Mouse (Mus musculus): Measurements from ENCODE around the gene Arhgef12. TPM values are rescaled to one million over a fixed set of nuclear protein-coding genes. Genes with fewer than 3 reads are reported as not detected.

Gene Arhgef12
- polyA plus RNA-seq (2017; shearing (Covaris generic)) = 10 to 100 TPM in 1 of 2 experiments, 1 to 10 TPM in 1; 6.4 to 17.0 TPM

DNA sequence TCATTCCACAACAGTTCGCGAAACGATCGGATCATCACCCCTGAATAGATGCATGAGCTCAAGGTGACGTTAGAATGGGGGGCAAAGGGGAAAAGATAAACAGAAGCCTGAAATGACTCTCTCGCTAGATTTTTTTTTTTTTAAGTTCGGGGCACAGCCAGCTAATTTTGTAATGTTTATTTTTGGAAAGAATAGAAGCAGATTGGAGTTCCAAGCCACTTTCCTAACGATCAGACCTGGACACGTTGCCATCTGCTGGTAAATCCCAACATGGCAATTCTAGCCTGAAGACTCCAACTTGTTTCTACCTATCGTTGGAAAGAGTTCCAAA is at the start of gene Arhgef12:
TSS of gene Arhgef12 (minus strand) at position 53 of the 331 bp plus-strand sequence.

DNA sequence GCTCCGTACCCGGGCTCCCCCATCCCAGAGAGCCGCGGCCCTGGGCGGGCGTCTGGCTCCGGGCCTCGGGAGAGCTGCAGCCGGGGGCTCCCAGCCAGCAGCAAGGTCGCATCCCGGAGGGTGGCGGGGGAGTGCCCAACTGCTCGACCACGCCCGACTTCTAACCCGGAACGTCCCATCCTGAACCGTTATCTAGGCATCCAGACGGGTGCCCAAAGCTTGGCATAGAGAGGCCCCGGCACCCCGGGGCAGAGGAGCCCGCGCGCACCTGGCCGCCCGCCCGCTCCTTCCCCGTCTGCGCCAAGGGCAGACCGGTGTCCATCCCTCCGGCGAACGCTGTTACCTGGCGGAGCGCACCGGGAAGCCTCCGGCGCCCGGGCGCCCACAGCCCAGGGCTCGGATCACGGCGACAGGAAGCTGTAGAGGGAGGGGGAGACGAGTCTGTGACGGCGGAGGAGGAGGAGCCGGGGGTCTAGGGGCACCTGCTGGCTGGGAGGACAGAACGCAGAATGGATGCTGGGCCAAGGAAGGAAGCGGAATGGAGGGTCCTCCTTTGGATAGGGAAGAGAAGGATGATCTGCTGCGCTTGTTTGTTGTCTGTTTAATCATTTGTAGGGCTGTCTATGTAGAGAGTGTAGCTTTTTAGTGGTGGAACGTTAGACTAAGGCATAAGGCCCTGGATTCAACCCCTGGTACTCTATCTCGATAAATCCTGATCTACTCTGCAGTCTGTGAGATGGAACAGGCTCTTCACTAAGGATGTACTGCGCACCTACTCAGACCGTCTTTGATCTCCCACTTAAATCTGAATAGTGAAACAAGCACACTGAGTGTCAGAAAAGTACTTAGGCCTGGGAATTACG is 9.3 kb upstream of the Arhgef12 start, which contains the start of gene Tmem136:
TSS of gene Tmem136 (minus strand) at position 437 of the 863 bp plus-strand sequence.

DNA sequence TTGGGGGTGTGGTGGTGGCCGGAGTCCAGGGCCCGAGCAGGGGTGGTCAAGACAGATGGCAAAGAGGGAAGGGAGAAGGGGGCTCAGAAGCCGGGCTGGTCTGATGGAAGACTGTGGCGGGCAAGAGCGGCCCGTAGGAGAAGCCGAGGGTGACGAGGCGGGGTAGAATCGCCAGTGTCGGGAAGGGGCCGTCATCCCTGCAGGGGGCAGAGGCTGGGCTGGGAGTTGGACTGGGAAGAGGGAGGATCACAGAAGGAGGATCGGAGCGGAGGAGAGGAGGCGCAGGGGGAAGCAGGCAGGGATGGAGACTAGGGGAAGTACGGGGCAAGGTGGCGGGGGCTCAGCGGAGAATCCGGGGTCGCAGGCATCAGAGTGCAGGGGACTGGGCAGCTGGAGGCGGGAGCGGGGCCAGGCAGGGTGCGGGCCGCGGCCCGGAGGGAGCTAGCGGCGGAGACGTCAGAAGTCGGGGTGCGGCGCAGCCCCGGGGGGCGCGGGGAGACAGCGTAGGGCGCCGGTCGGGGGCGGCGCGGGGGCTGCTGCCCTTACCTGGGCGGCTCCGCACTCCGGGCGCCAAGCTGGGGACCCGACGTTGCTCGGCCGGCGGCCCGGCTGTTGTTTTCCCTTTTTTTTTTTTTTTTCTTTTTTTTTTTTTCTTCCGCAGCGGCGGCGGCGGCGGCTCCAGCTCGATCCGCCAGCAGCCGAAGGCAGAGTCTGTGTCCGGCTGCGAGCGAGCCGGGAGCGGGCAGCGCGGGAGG is 163.1 kb downstream of the Arhgef12 start, which contains the start of gene Grik4:
TSS of gene Grik4 (minus strand) at position 713 of the 755 bp plus-strand sequence.

Other genes starting within 250 kb of the Arhgef12 start
- gene Grik4, start 162.7 kb downstream of the Arhgef12 start, polyA plus RNA-seq (2017; shearing (Covaris generic)) = not detected
- gene Tmem136, start 9.3 kb upstream of the Arhgef12 start, polyA plus RNA-seq (2017; shearing (Covaris generic)) = 1 to 10 TPM in 1 of 2 experiments, under 1 TPM in 1; 0.76 to 2.5 TPM
- gene Pou2f3, start 103.1 kb upstream of the Arhgef12 start, polyA plus RNA-seq (2017; shearing (Covaris generic)) = under 1 TPM in 1 of 2 experiments, not detected in 1; 0.06 TPM
- gene Oaf, start 132.7 kb upstream of the Arhgef12 start, polyA plus RNA-seq (2017; shearing (Covaris generic)) = 1 to 10 TPM in 1 of 2 experiments, under 1 TPM in 1; 1.00 to 1.1 TPM
- gene Trim29, start 203.6 kb upstream of the Arhgef12 start, polyA plus RNA-seq (2017; shearing (Covaris generic)) = under 1 TPM in 1 of 2 experiments, not detected in 1; 0.34 TPM

Measured in activated CD4-positive, CD25-positive, alpha-beta regulatory T cell (primary cell).